Mouse (Mus musculus): ENCODE data around the gene Zfp740.

DNA sequence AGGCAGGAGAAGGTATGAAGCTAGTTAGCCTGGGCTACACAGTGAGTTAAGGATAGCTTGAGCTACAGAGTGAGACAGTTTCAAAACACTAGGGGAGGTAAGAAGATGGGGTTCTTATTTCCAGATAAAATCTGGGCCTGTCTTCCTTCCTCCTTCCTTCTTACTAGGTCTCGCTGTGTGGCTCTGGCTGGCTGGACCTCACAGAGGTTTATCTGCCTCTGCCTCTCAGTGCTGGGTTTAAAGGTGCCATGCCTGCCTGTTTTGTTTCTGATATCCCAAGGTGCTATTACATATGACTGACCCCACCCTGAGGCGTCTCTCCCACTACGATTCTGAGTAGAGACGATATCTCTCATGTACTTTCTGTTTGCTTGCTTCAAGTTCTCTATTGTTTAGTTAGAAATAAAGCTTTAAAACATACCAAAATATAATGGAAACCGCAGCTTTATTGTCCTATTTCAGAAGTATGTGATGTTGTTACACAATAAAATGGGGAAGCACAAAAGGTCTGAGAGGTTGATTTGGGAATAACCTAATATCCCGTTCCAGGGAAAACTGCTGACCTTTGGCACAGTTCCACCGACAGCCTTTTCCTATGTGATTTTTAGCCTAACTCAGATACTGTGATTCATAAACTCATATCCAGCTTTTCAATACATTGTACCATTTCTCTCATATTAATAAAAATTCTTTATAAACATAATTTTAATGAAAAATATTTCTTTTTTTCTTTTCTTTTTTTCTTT lies 26.3 kb upstream of the Zfp740 start:
- TF ChIP-seq CTCF (IDR thresholded peaks at IDR 0.05), result no peak
- TF ChIP-seq EP300 (IDR thresholded peaks at IDR 0.05; ENCODE audit: insufficient read depth, low read depth, low read length), result no peak
- TF ChIP-seq POLR2A (IDR thresholded peaks at IDR 0.05; ENCODE audit: insufficient read depth, low read depth, low read length), result no peak

All from heart, adult 2 months (tissue).